ENCODE assay signal across 11 mouse cellular contexts in genomic region chr6:141257434-141258202, GRCm38 (mm10). TPM values are rescaled to one million over a fixed set of nuclear protein-coding genes. Genes with fewer than 3 reads are reported as not detected.
DNase-seq lines count a peak whose midpoint lies in the region; ATAC-seq and TF ChIP-seq lines count a peak whose summit lies in the region.
"Had no signal": no experiment of that assay in that cellular context is flagged by ENCODE, and none has a peak within 500 bp of the region (broad histone marks: within the 10 kb centered on the region; RNA-seq: fewer than 3 reads in every experiment).

No protein-coding gene starts in this region.

- no peak overlapping the region for H3K4me3 ChIP-seq in heart, embryonic 13.5 days
- no peak overlapping the region for H3K4me3 ChIP-seq in heart, embryonic 12.5 days
- no peak overlapping the region for H3K4me3 ChIP-seq in left cerebral cortex, adult 2 months
- no peak overlapping the region for H3K4me3 ChIP-seq in intestine, postnatal 0 days (ENCODE audit: low read depth, low read length)
- H3K4me3 ChIP-seq: myocyte had no signal

- DNase-seq in left cerebral cortex, adult 2 months (ENCODE audit: extremely low spot score in 1 of 2, low spot score in 2 of 2), result no peak
- no peak for DNase-seq in left cerebral cortex, postnatal 10 days (ENCODE audit: extremely low spot score in 1 of 2, low spot score in 2 of 2)
- peak; percentile 32 for DNase-seq in NIH3T3 (ENCODE audit: low read depth)
- DNase-seq in urinary bladder, postnatal 10 days (ENCODE audit: low spot score), result no peak
- DNase-seq in ovary, postnatal 14 days (ENCODE audit: low spot score), result no peak
- DNase-seq: lung, postnatal 36 days; spleen, adult 18-20 months had no signal

- no peak for ATAC-seq in heart, embryonic 13.5 days (ENCODE audit: extremely low read depth, insufficient number of reproducible peaks, low FRiP score, low TSS enrichment)
- no peak for ATAC-seq in heart, embryonic 12.5 days (ENCODE audit: insufficient number of reproducible peaks, low FRiP score)
- ATAC-seq in intestine, postnatal 0 days, result no peak

- no peaks in the 10 kb centered on the region for H3K27me3 ChIP-seq in heart, embryonic 13.5 days (replicated peaks)
- H3K27me3 ChIP-seq in heart, embryonic 12.5 days (replicated peaks), result no peaks in the 10 kb centered on the region
- no peaks in the 10 kb centered on the region for H3K27me3 ChIP-seq in intestine, postnatal 0 days (replicated peaks; ENCODE audit: control insufficient read depth, insufficient read depth, low read length)

- no peak overlapping the region for H3K4me2 ChIP-seq in heart, embryonic 13.5 days
- H3K4me2 ChIP-seq in heart, embryonic 12.5 days, result no peak overlapping the region
- no peak overlapping the region for H3K4me2 ChIP-seq in intestine, postnatal 0 days (replicated peaks; ENCODE audit: low read depth)

- intact Hi-C loops in left cerebral cortex, adult 2 months (cut with DNase I), result loop anchor here (10.0 kb wide), 1 partner anchor 333 kb away; no protein-coding TSS in a partner anchor
- intact Hi-C loops in left cerebral cortex, postnatal 10 days (cut with DNase I), result no loop called here

- no peaks in the 10 kb centered on the region for H3K36me3 ChIP-seq in heart, embryonic 13.5 days
- H3K36me3 ChIP-seq in heart, embryonic 12.5 days, result no peaks in the 10 kb centered on the region
- H3K36me3 ChIP-seq in intestine, postnatal 0 days (ENCODE audit: control insufficient read depth, insufficient read depth), result no peaks in the 10 kb centered on the region

- no peak overlapping the region for H3K27ac ChIP-seq in heart, embryonic 13.5 days (replicated peaks)
- H3K27ac ChIP-seq in heart, embryonic 12.5 days (ENCODE audit: poor library complexity, severe bottlenecking), result no peak overlapping the region
- H3K27ac ChIP-seq in left cerebral cortex, adult 2 months, result no peak overlapping the region
- no peak overlapping the region; the same call in 1 of the 2 replicates for H3K27ac ChIP-seq in intestine, postnatal 0 days (ENCODE audit: low read depth, low read length)

- H3K9ac ChIP-seq in heart, embryonic 13.5 days, result peak overlapping the region; percentile 19; the same call in 1 of the 2 replicates
- no peak overlapping the region for H3K9ac ChIP-seq in heart, embryonic 12.5 days
- no peak overlapping the region for H3K9ac ChIP-seq in intestine, postnatal 0 days (ENCODE audit: low read depth, low read length)

- WGBS in heart, embryonic 13.5 days, result 77% methylated on average over 6 of the region's 6 CpGs
- 81% methylated on average over 6 of the region's 6 CpGs for WGBS in heart, embryonic 12.5 days
- WGBS in intestine, postnatal 0 days, result 63% methylated on average over 6 of the region's 6 CpGs

- peaks cover 72% of the 10 kb centered on the region for H3K4me1 ChIP-seq in heart, embryonic 13.5 days
- peaks cover 38% of the 10 kb centered on the region for H3K4me1 ChIP-seq in heart, embryonic 12.5 days (replicated peaks)
- peaks cover 10% of the 10 kb centered on the region; the same call in 1 of the 2 replicates for H3K4me1 ChIP-seq in intestine, postnatal 0 days (replicated peaks; ENCODE audit: control insufficient read depth, insufficient read depth, low read length)

- peak; percentile 16 for TF ChIP-seq CTCF in left cerebral cortex, adult 2 months (IDR thresholded peaks at IDR 0.05)
- peak; percentile 67 for TF ChIP-seq CTCF in intestine, postnatal 0 days (IDR thresholded peaks at IDR 0.05; ENCODE audit: low read depth)

- no peaks in the 10 kb centered on the region for H3K9me3 ChIP-seq in heart, embryonic 13.5 days
- no peaks in the 10 kb centered on the region for H3K9me3 ChIP-seq in heart, embryonic 12.5 days (replicated peaks)
- H3K9me3 ChIP-seq in intestine, postnatal 0 days (ENCODE audit: control insufficient read depth), result no peaks in the 10 kb centered on the region

RNA-seq across cellular contexts. Expression of gene Pde3a, which starts 8.5 kb away (rescaled TPM):
- polyA plus RNA-seq in heart, embryonic 13.5 days (2015; fragmentation: Nextera tagmentation; extraction: Ambion mirVana), result 8.5 and 9.7 TPM in 2 replicates
- 12.2 and 13.4 TPM in 2 replicates for polyA plus RNA-seq in heart, embryonic 12.5 days (2016; fragmentation: Nextera tagmentation; extraction: Ambion mirVana)
- 1 to 10 TPM; 1.4 to 1.8 TPM for total RNA-seq in left cerebral cortex, adult 2 months (2021)
- 1 to 10 TPM; 2.2 to 3.1 TPM for total RNA-seq in left cerebral cortex, postnatal 10 days (2021)
- 17.6 and 18.6 TPM in 2 replicates for polyA plus RNA-seq in intestine, postnatal 0 days (2015; fragmentation: Nextera tagmentation; extraction: Ambion mirVana)
- polyA plus RNA-seq: myocyte had no signal
